Mouse (Mus musculus) lung, postnatal 0 days (tissue): ENCODE results near the gene Cks1b.

Experiments
- CTCF ChIP-seq: IDR thresholded peaks from 2 replicates; pipeline ENCODE4 v1.5.1; 2016; ENCODE audit warnings: antibody characterized with exemption, mild to moderate bottlenecking
- EP300 ChIP-seq: IDR thresholded peaks from 2 replicates; pipeline ENCODE4 v1.6.1; 2016; ENCODE audit warnings: antibody characterized with exemption, mild to moderate bottlenecking, control low read depth

- no peak for TF ChIP-seq EP300
- no peak for TF ChIP-seq CTCF
Observed at GRCm38 (mm10) chr3:89440691-89441090, 22.5 kb upstream of the Cks1b start.
